Mouse (Mus musculus) layer of hippocampus, postnatal 10 days (tissue): ENCODE measurements around the gene Prr13. TPM values are rescaled to one million over a fixed set of nuclear protein-coding genes. Genes with fewer than 3 reads are reported as not detected.

Experiments used
- DNase-seq, 2 experiments: peaks; one replicate each; pipeline ENCODE4 v3.0.0; 2021; ENCODE audit warnings: low spot score in 2 of 2
- total RNA-seq, 2 experiments: library from RNA; stranded (reverse); gene quantifications; 2 replicates each; pipeline ENCODE4 v1.2.3; 2021

Gene Prr13
- total RNA-seq, 2 experiments from 2014 or later, result 23.3 to 23.4 TPM

- no peak for DNase-seq
These were observed 45.3 kb downstream of the Prr13 start for GRCm38 (mm10) chr15:102503924-102504782.

- peak in 1 of 2 experiments; percentile 11 for DNase-seq
These were observed 46.4 kb downstream of the Prr13 start for GRCm38 (mm10) chr15:102505073-102505769.

GRCm38 (mm10) chr15:102505770-102506463 lies 47.1 kb downstream of the Prr13 start:
- no peak for DNase-seq

GRCm38 (mm10) chr15:102506464-102506830 lies 47.6 kb downstream of the Prr13 start:
- DNase-seq, result no peak

GRCm38 (mm10) chr15:102506864-102507263 lies 48.0 kb downstream of the Prr13 start:
- DNase-seq, result no peak

- no peak for DNase-seq
These were observed 48.7 kb downstream of the Prr13 start for GRCm38 (mm10) chr15:102507561-102507960.

- no peak for DNase-seq
These were observed 49.5 kb downstream of the Prr13 start for GRCm38 (mm10) chr15:102508336-102508735.

GRCm38 (mm10) chr15:102510110-102510509 lies 51.3 kb downstream of the Prr13 start:
- no peak for DNase-seq

GRCm38 (mm10) chr15:102510590-102511284 lies 51.9 kb downstream of the Prr13 start:
- DNase-seq, result peak; percentile 89 to 93

GRCm38 (mm10) chr15:102511285-102511833 lies 52.5 kb downstream of the Prr13 start:
- DNase-seq, result no peak

- DNase-seq, result no peak
These were observed 53.2 kb downstream of the Prr13 start for GRCm38 (mm10) chr15:102512010-102512409.

Other genes starting within 250 kb of the Prr13 start
- gene Itgb7, start 227.1 kb upstream of the Prr13 start, total RNA-seq, result 1 to 10 TPM; 1.3 to 2.5 TPM
- 10 to 100 TPM; 12.5 to 15.6 TPM for gene Rarg, start 201.5 kb upstream of the Prr13 start, total RNA-seq
- gene Gm9918, start 188.5 kb upstream of the Prr13 start, total RNA-seq, result not detected
- 10 to 100 TPM; 33.3 to 33.9 TPM for gene Mfsd5, start 179.6 kb upstream of the Prr13 start, total RNA-seq
- 1 to 10 TPM; 4.5 to 6.2 TPM for gene Espl1, start 162.8 kb upstream of the Prr13 start, total RNA-seq
- 100 to 1,000 TPM; 379 to 390 TPM for gene Pfdn5, start 132.9 kb upstream of the Prr13 start, total RNA-seq
- 10 to 100 TPM; 61.8 to 62.8 TPM for gene Myg1, start 127.3 kb upstream of the Prr13 start, total RNA-seq
- gene Aaas, start 108.3 kb upstream of the Prr13 start, total RNA-seq, result 10 to 100 TPM; 23.2 to 26.3 TPM
- gene Sp7, start 91.8 kb upstream of the Prr13 start, total RNA-seq, result under 1 TPM; 0.18 to 0.27 TPM
- gene Sp1, start 52.9 kb upstream of the Prr13 start, total RNA-seq, result 10 to 100 TPM; 26.2 to 27.6 TPM
- gene Amhr2, start 13.7 kb upstream of the Prr13 start, total RNA-seq, result under 1 TPM; 0.42 to 0.75 TPM
- 100 to 1,000 TPM; 418 to 481 TPM for gene Pcbp2, start 11.5 kb downstream of the Prr13 start, total RNA-seq
- not detected for gene Gm10337, start 44.7 kb downstream of the Prr13 start, total RNA-seq
- 10 to 100 TPM; 83.2 to 88.9 TPM for gene Map3k12, start 58.0 kb downstream of the Prr13 start, total RNA-seq
- gene Tarbp2, start 59.2 kb downstream of the Prr13 start, total RNA-seq, result 10 to 100 TPM; 45.7 to 46.8 TPM
- 1 to 10 TPM; 2.6 to 6.3 TPM for gene Npff, start 65.9 kb downstream of the Prr13 start, total RNA-seq
- gene Gm28047, start 166.0 kb downstream of the Prr13 start, total RNA-seq, result under 1 TPM in 1 of 2 experiments, not detected in 1; 0.60 TPM
- 10 to 100 TPM; 39.4 to 40.5 TPM for gene Atf7, start 166.4 kb downstream of the Prr13 start, total RNA-seq
- 10 to 100 TPM in 1 of 2 experiments, 1 to 10 TPM in 1; 5.9 to 17.8 TPM for gene Atp5g2, start 213.3 kb downstream of the Prr13 start, total RNA-seq